Mouse (Mus musculus): Measurements from ENCODE around the gene Dnajc11.

DNA sequence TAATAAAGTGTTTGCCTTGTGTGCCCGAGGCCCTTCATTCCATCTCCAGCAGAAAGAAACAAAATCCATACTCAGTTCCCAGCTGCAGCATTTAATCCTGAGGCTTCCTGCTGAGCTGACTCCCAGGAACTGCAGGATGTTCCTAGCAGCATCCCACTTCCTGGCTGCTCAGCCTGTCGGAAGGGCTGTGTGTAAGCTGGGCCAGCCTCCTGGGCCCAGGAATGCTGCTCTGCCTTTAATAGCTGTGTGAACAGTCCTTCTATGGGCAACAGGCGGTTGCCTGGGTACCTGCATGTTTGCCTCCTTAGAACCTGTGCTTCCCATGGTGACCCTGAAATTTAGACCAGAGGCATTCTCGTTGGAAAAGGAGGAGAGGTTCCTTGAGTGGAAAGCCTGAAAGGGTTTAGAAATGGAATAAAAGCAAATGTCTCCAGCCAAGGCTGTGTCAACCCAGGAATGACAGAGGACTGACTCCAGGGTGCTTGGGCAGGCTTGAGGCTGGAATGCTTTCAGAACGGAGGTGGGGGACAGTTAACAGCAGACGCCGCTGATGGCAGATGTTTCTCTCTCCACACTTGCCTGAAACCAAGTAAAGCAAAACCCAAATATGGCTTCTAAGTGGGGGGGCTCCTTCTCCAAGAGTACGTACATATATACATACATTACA is 74.1 kb downstream of the Dnajc11 start:
- TF ChIP-seq GATA1 (IDR thresholded peaks at IDR 0.05; ENCODE audit: low read length) = no peak
- TF ChIP-seq TAL1 (IDR thresholded peaks at IDR 0.05; ENCODE audit: low read length) = no peak

Measured in erythroblast, embryonic 14.5 days (primary cell).